Mouse (Mus musculus) kidney, embryonic 14.5 days (tissue): ENCODE data around the gene Plppr5. TPM values are rescaled to one million over a fixed set of nuclear protein-coding genes. Genes with fewer than 3 reads are reported as not detected.

ENCODE experiments used
- ATAC-seq: fragments of 200-750 bp; cut with Nextera tagmentation; 2 replicates; pipeline ENCODE4 v1.8.0; 2017; ENCODE audit warnings: moderate number of reproducible peaks, mild to moderate bottlenecking, moderate TSS enrichment, moderate library complexity; ENCODE audit not compliant: low FRiP score, low TSS enrichment
- H3K27ac ChIP-seq: fragments of 300-500 bp; sonication (generic); 2 replicates; pipeline ENCODE4 v1.5.1; 2014; ENCODE audit warnings: low read depth, mild to moderate bottlenecking, low read length, moderate library complexity, mixed read lengths
- H3K27me3 ChIP-seq: fragments of 300-500 bp; sonication (generic); 2 replicates; pipeline ENCODE4 v1.6.1; 2014; ENCODE audit warnings: mild to moderate bottlenecking, low read length; ENCODE audit not compliant: control insufficient read depth, insufficient read depth
- H3K36me3 ChIP-seq: fragments of 300-500 bp; sonication (generic); 2 replicates; pipeline ENCODE4 v1.6.1; 2014; ENCODE audit warnings: low read length, mixed read lengths; ENCODE audit not compliant: control insufficient read depth, insufficient read depth
- H3K4me1 ChIP-seq: fragments of 300-500 bp; sonication (generic); 2 replicates; pipeline ENCODE4 v1.6.1; 2014; ENCODE audit warnings: low read length, mixed read lengths; ENCODE audit not compliant: control insufficient read depth, insufficient read depth
- H3K4me2 ChIP-seq: fragments of 300-500 bp; sonication (generic); replicated peaks from 2 replicates; pipeline ENCODE4 v1.6.1; 2014; ENCODE audit warnings: low read depth, mild to moderate bottlenecking, low read length
- H3K4me3 ChIP-seq: fragments of 300-500 bp; sonication (generic); 2 replicates; pipeline ENCODE4 v1.5.1; 2014; ENCODE audit warnings: mild to moderate bottlenecking, low read length
- H3K9ac ChIP-seq: fragments of 300-500 bp; sonication (generic); 2 replicates; pipeline ENCODE4 v1.6.1; 2014; ENCODE audit warnings: low read depth, mild to moderate bottlenecking, low read length, moderate library complexity
- H3K9me3 ChIP-seq: fragments of 300-500 bp; sonication (generic); 2 replicates; pipeline ENCODE4 v1.6.1; 2016; ENCODE audit warnings: low read length; ENCODE audit not compliant: control insufficient read depth
- WGBS: fragments of 180-500 bp; shearing (Covaris S2); extraction: QIAGEN DNeasy Blood & Tissue Kit; methylation state at CpG from one replicate; pipeline ENCODE4 v1.1.7; 2014; 5-methylcytosine and 5-hydroxymethylcytosine counted together
- polyA plus RNA-seq: library from polyadenylated mRNA; unstranded; fragments of >200 nt; fragmentation: Nextera tagmentation; extraction: Ambion mirVana; gene quantifications from 2 replicates; pipeline ENCODE4 v1.2.1, GENCODE M21; 2014

Gene Plppr5
- polyA plus RNA-seq, 1 experiment from 2014 or later: 0.18 TPM

GRCm38 (mm10) chr3:117603458-117603857 is 28.8 kb downstream of the Plppr5 start:
- no peak for ATAC-seq
- Histone ChIP-seq H3K27me3 (no peaks in the 10 kb centered on the region), H3K4me1 (no peaks in the 10 kb centered on the region), H3K9me3 (no peaks in the 10 kb centered on the region), H3K36me3 (no peaks in the 10 kb centered on the region), H3K27ac (no peak overlapping the region), H3K4me2 (no peak overlapping the region), H3K9ac (no peak overlapping the region), H3K4me3 (no peak overlapping the region)
- 45% methylated on average over 2 of the region's 2 CpGs for WGBS

DNA sequence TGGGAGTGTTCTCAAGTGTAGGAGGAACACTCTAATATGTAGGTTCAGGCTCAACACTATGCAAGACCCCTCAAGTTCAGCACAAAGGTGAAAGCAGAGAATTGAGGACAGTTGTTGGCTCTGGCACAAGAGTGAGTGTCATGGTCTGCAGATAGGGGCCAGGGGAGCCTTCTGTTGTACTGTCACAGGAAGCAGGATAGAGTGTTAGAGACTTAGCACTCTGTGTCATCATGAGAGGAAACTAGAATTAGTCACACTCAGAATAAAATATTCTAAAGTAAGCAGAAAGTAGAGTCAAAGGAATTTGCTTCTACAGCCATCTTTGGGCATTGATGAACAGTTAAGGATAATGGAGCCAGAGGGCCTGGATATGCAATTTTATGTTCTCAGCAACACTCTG is 31.7 kb downstream of the Plppr5 start:
- ATAC-seq: no peak
- Histone ChIP-seq H3K27ac (no peak overlapping the region), H3K27me3 (no peaks in the 10 kb centered on the region), H3K4me3 (no peak overlapping the region), H3K9me3 (no peaks in the 10 kb centered on the region), H3K36me3 (no peaks in the 10 kb centered on the region), H3K9ac (no peak overlapping the region), H3K4me2 (no peak overlapping the region), H3K4me1 (no peaks in the 10 kb centered on the region)

DNA sequence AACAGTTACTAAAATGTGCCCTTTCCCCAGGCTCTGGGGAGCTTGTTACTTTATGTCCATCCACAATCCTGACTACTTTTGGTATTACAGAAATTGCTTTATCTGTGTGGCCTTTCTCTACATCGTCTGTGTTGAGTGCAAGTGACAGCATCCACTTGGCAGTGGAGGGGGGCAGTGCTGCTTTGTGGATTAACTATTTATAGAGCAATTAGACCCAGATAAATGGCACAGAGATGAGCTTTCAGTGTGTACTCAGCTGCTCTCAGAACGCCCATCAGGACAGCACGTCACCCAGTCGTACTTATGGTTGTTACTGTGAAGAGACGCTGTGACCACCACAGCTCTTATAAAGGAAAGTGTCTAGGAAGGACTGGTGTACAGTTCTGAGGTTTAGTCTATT is 36.8 kb downstream of the Plppr5 start:
- no peaks in the 10 kb centered on the region for H3K36me3 ChIP-seq
- H3K4me3 ChIP-seq: no peak overlapping the region
- ATAC-seq: no peak
- no peak overlapping the region for H3K4me2 ChIP-seq
- no peak overlapping the region for H3K27ac ChIP-seq
- H3K9ac ChIP-seq: no peak overlapping the region
- H3K27me3 ChIP-seq: no peaks in the 10 kb centered on the region
- no peaks in the 10 kb centered on the region for H3K4me1 ChIP-seq
- H3K9me3 ChIP-seq: no peaks in the 10 kb centered on the region
- WGBS: 71% methylated on average over 5 of the region's 5 CpGs

DNA sequence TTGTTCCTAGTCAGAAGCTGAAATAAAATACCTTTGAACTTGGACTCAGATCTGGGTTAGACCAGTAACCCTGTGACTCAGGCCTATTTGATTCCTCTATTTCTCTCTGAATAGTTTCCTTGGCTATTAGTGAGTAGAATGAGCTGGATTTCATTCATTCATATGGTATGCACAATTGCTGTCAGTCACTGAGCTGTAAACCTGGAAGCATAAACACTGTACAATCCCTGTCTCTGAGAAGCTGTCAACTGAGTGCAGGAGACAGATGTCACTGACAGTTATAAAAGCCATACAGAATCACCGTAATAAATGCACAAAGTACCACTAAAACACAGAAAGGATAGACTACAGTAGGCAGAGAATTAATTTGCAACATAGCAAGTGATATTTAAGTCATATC is 40.2 kb downstream of the Plppr5 start:
- Histone ChIP-seq H3K36me3 (no peaks in the 10 kb centered on the region), H3K9ac (no peak overlapping the region), H3K27ac (no peak overlapping the region), H3K27me3 (no peaks in the 10 kb centered on the region), H3K4me3 (no peak overlapping the region), H3K4me2 (no peak overlapping the region), H3K9me3 (no peaks in the 10 kb centered on the region), H3K4me1 (no peaks in the 10 kb centered on the region)
- no peak for ATAC-seq
- 84% methylated on average over 1 of the region's 1 CpGs for WGBS

- WGBS: 91% methylated on average over 13 of the region's 13 CpGs
Observed at GRCm38 (mm10) chr3:117625257-117626001, 50.8 kb downstream of the Plppr5 start.

DNA sequence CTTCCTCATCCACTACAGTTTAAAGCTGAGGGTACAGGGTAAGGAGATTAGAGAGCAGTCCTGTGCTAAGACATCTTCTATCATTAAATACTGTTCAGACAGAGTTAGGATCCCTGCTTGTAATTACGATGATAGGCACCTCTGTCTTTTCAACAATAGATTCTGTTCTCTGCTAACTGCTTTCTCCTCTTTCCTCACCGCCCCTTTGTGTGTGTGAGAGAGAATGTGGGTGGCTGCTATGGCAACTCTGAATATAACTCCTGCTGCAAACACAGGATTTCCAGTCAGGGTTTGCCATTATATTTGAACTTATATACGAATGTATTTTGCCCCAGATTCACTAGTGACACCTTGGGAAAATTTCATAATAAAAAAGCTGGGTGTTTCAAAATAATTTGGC is 54.2 kb downstream of the Plppr5 start:
- H3K36me3 ChIP-seq: no peaks in the 10 kb centered on the region
- no peak overlapping the region for H3K4me3 ChIP-seq
- H3K9ac ChIP-seq: no peak overlapping the region
- WGBS: 78% methylated on average over 3 of the region's 3 CpGs
- H3K27ac ChIP-seq: no peak overlapping the region
- H3K4me1 ChIP-seq: no peaks in the 10 kb centered on the region
- ATAC-seq: no peak
- H3K4me2 ChIP-seq: no peak overlapping the region
- H3K27me3 ChIP-seq: no peaks in the 10 kb centered on the region
- no peaks in the 10 kb centered on the region for H3K9me3 ChIP-seq

More at GRCm38 (mm10) chr3:117625257-117626001, 50.8 kb downstream of the Plppr5 start:
- ATAC-seq: no peak
- no peak overlapping the region for H3K27ac ChIP-seq
- no peak overlapping the region for H3K9ac ChIP-seq
- H3K36me3 ChIP-seq: no peaks in the 10 kb centered on the region
- no peaks in the 10 kb centered on the region for H3K9me3 ChIP-seq
- no peaks in the 10 kb centered on the region for H3K27me3 ChIP-seq
- no peak overlapping the region for H3K4me3 ChIP-seq
- no peaks in the 10 kb centered on the region for H3K4me1 ChIP-seq
- no peak overlapping the region for H3K4me2 ChIP-seq

- no peak overlapping the region for H3K27ac ChIP-seq
- H3K9me3 ChIP-seq: no peaks in the 10 kb centered on the region
- H3K9ac ChIP-seq: no peak overlapping the region
- ATAC-seq: no peak
- H3K4me1 ChIP-seq: no peaks in the 10 kb centered on the region
- WGBS: 46% methylated on average over 2 of the region's 2 CpGs
- no peak overlapping the region for H3K4me2 ChIP-seq
- H3K27me3 ChIP-seq: no peaks in the 10 kb centered on the region
- no peaks in the 10 kb centered on the region for H3K36me3 ChIP-seq
- no peak overlapping the region for H3K4me3 ChIP-seq
Observed at GRCm38 (mm10) chr3:117630332-117630731, 55.7 kb downstream of the Plppr5 start.

GRCm38 (mm10) chr3:117648612-117649011 is 74.0 kb downstream of the Plppr5 start:
- no peak for ATAC-seq
- Histone ChIP-seq H3K4me3 (no peak overlapping the region), H3K27ac (no peak overlapping the region), H3K4me1 (no peaks in the 10 kb centered on the region), H3K4me2 (no peak overlapping the region), H3K27me3 (no peaks in the 10 kb centered on the region), H3K36me3 (no peaks in the 10 kb centered on the region), H3K9me3 (no peaks in the 10 kb centered on the region), H3K9ac (no peak overlapping the region)
- 81% methylated on average over 8 of the region's 8 CpGs for WGBS

GRCm38 (mm10) chr3:117664316-117664715 is 89.7 kb downstream of the Plppr5 start:
- 84% methylated on average over 1 of the region's 1 CpGs for WGBS
- Histone ChIP-seq H3K27ac (no peak overlapping the region), H3K36me3 (no peaks in the 10 kb centered on the region), H3K9me3 (no peaks in the 10 kb centered on the region), H3K9ac (no peak overlapping the region), H3K4me2 (no peak overlapping the region), H3K4me1 (no peaks in the 10 kb centered on the region), H3K4me3 (no peak overlapping the region), H3K27me3 (no peaks in the 10 kb centered on the region)
- ATAC-seq: no peak
